Mouse (Mus musculus) forebrain, embryonic 15.5 days (tissue): Measurements from ENCODE around the gene Sbno2. TPM values are rescaled to one million over a fixed set of nuclear protein-coding genes. Genes with fewer than 3 reads are reported as not detected.

Experiments used
- ATAC-seq: fragments of 200-750 bp; cut with Nextera tagmentation; replicated peaks from 2 replicates; pipeline ENCODE4 v1.8.0; 2017; ENCODE audit warnings: mild to moderate bottlenecking, moderate TSS enrichment, moderate library complexity
- H3K27ac ChIP-seq: fragments of 300-500 bp; sonication (generic); replicated peaks from 2 replicates; pipeline ENCODE4 v1.5.1; 2015; ENCODE audit warnings: mild to moderate bottlenecking, inconsistent platforms
- H3K27me3 ChIP-seq: fragments of 300-500 bp; sonication (generic); 2 replicates; pipeline ENCODE4 v1.6.1; 2015; ENCODE audit warnings: inconsistent platforms
- H3K36me3 ChIP-seq: fragments of 300-500 bp; sonication (generic); 2 replicates; pipeline ENCODE4 v1.6.1; 2015; ENCODE audit warnings: mild to moderate bottlenecking, inconsistent platforms
- H3K4me1 ChIP-seq: fragments of 300-500 bp; sonication (generic); 2 replicates; pipeline ENCODE4 v1.6.1; 2015; ENCODE audit warnings: inconsistent platforms
- H3K4me2 ChIP-seq: fragments of 300-500 bp; sonication (generic); replicated peaks from 2 replicates; pipeline ENCODE4 v1.6.1; 2015; ENCODE audit warnings: mild to moderate bottlenecking, inconsistent platforms
- H3K4me3 ChIP-seq: fragments of 300-500 bp; sonication (generic); 2 replicates; pipeline ENCODE4 v1.5.1; 2015; ENCODE audit warnings: mild to moderate bottlenecking, inconsistent platforms
- H3K9ac ChIP-seq: fragments of 300-500 bp; sonication (generic); replicated peaks from 2 replicates; pipeline ENCODE4 v1.6.1; 2015; ENCODE audit warnings: mild to moderate bottlenecking, inconsistent platforms
- H3K9me3 ChIP-seq: fragments of 300-500 bp; sonication (generic); 2 replicates; pipeline ENCODE4 v1.6.1; 2016; ENCODE audit warnings: inconsistent platforms
- WGBS: fragments of 180-500 bp; shearing (Covaris S2); methylation state at CpG from one replicate; pipeline ENCODE4 v1.1.7; 2015; ENCODE audit warnings: mixed read lengths; 5-methylcytosine and 5-hydroxymethylcytosine counted together
- polyA plus RNA-seq: library from polyadenylated mRNA; unstranded; fragments of >200 nt; fragmentation: Nextera tagmentation; extraction: Ambion mirVana; gene quantifications from 2 replicates; pipeline ENCODE4 v1.2.1, GENCODE M21; 2015

The Sbno2 gene
- polyA plus RNA-seq, 1 experiment from 2014 or later, result 13.4 TPM

GRCm38 (mm10) chr10:80131952-80132350 lies 26.6 kb upstream of the Sbno2 start:
- peak overlapping the region; percentile 13; the same call in 1 of the 2 replicates for H3K4me3 ChIP-seq
- WGBS, result 37% methylated on average over 27 of the region's 27 CpGs
- no peak for ATAC-seq

GRCm38 (mm10) chr10:80131316-80131951 lies 26.1 kb upstream of the Sbno2 start:
- Histone ChIP-seq H3K36me3 (peaks cover 87% of the 10 kb centered on the region), H3K9ac (peak overlapping the region; percentile 17; the same call in 1 of the 2 replicates), H3K4me1 (peaks cover 25% of the 10 kb centered on the region), H3K9me3 (no peaks in the 10 kb centered on the region), H3K27me3 (no peaks in the 10 kb centered on the region), H3K27ac (0 out of 2 replicates have a peak overlapping the region, but pooled peaks have one; percentile 16), H3K4me3 (peak overlapping the region; percentile 13), H3K4me2 (peak overlapping the region; percentile 17)
- peak; percentile 36; the same call in 1 of the 2 replicates for ATAC-seq
- WGBS, result 17% methylated on average over 55 of the region's 55 CpGs

More at GRCm38 (mm10) chr10:80131952-80132350, 26.6 kb upstream of the Sbno2 start:
- peaks cover 30% of the 10 kb centered on the region for H3K4me1 ChIP-seq
- H3K27ac ChIP-seq, result no peak overlapping the region
- H3K9ac ChIP-seq, result peak overlapping the region; percentile 17; the same call in 1 of the 2 replicates
- peaks cover 82% of the 10 kb centered on the region for H3K36me3 ChIP-seq
- H3K27me3 ChIP-seq, result no peaks in the 10 kb centered on the region
- peak overlapping the region; percentile 17 for H3K4me2 ChIP-seq
- no peaks in the 10 kb centered on the region for H3K9me3 ChIP-seq

GRCm38 (mm10) chr10:80130403-80131031 lies 25.1 kb upstream of the Sbno2 start:
- Histone ChIP-seq H3K27ac (0 out of 2 replicates have a peak overlapping the region, but pooled peaks have one; percentile 16), H3K36me3 (peaks cover 89% of the 10 kb centered on the region)

DNA sequence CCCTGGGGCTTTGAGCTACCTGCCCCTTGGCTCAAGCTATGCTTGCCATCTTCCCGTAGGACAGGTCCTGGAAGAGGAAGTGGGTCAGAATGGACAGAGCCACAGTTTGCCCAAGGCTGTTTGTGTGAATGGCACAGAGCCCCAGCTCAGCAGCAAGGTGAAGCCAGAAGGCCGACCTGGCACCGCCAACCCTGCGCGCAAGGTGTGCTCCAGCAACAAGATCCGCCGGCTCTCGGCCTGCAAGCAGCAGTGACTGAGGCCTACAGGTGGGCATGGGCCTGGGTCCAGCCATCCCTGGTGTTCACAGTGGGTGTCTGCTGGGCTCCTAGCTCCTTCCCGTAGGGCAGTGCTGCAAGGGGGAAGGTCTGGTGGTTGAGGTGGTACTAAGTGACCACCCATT lies 24.5 kb upstream of the Sbno2 start:
- Histone ChIP-seq H3K27ac (no peak overlapping the region), H3K4me2 (no peak overlapping the region), H3K4me1 (peaks cover 21% of the 10 kb centered on the region), H3K9me3 (no peaks in the 10 kb centered on the region), H3K4me3 (no peak overlapping the region), H3K27me3 (no peaks in the 10 kb centered on the region), H3K36me3 (peaks cover 92% of the 10 kb centered on the region), H3K9ac (no peak overlapping the region)
- WGBS, result 92% methylated on average over 9 of the region's 9 CpGs
- ATAC-seq, result no peak

More at GRCm38 (mm10) chr10:80130403-80131031, 25.1 kb upstream of the Sbno2 start:
- Histone ChIP-seq H3K4me3 (no peak overlapping the region), H3K4me1 (peaks cover 21% of the 10 kb centered on the region), H3K9me3 (no peaks in the 10 kb centered on the region), H3K27me3 (no peaks in the 10 kb centered on the region), H3K4me2 (no peak overlapping the region), H3K9ac (no peak overlapping the region)
- WGBS, result 85% methylated on average over 18 of the region's 18 CpGs
- ATAC-seq, result no peak

- Histone ChIP-seq H3K4me3 (no peak overlapping the region), H3K9me3 (no peaks in the 10 kb centered on the region), H3K27ac (no peak overlapping the region), H3K4me1 (peaks cover 15% of the 10 kb centered on the region), H3K4me2 (no peak overlapping the region), H3K9ac (no peak overlapping the region), H3K36me3 (peaks cover 75% of the 10 kb centered on the region), H3K27me3 (no peaks in the 10 kb centered on the region)
- WGBS, result 93% methylated on average over 8 of the region's 8 CpGs
- ATAC-seq, result no peak
These were observed 22.5 kb upstream of the Sbno2 start for GRCm38 (mm10) chr10:80127920-80128319.

- no peaks in the 10 kb centered on the region for H3K27me3 ChIP-seq
- H3K4me1 ChIP-seq, result peaks cover 13% of the 10 kb centered on the region
- no peak for ATAC-seq
- H3K9me3 ChIP-seq, result no peaks in the 10 kb centered on the region
- no peak overlapping the region for H3K4me3 ChIP-seq
- H3K27ac ChIP-seq, result no peak overlapping the region
- H3K9ac ChIP-seq, result no peak overlapping the region
- WGBS, result 95% methylated on average over 9 of the region's 9 CpGs
- no peak overlapping the region for H3K4me2 ChIP-seq
- peaks cover 41% of the 10 kb centered on the region for H3K36me3 ChIP-seq
These were observed 18.7 kb upstream of the Sbno2 start for GRCm38 (mm10) chr10:80123932-80124562.

DNA sequence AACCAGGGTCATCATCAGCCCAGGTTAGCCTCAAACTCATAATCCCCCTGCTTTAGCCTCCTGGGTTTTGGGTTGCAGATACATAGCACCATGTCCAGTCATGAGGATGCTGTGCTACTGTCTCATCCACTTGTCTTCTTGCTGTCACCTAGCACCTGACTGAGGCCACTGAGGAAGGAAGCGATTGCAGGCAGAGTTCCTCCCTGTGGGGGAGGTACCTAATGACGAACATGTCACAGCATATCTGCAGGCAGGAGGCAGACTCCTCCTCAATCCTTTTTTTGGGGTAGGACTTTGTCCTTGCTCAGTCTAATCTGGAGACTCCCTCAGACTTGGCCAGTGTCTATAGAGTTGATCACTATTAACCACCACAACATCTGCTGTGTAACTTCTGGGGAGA lies 16.3 kb upstream of the Sbno2 start:
- H3K27me3 ChIP-seq, result no peaks in the 10 kb centered on the region
- no peak overlapping the region for H3K9ac ChIP-seq
- no peak overlapping the region for H3K4me2 ChIP-seq
- H3K9me3 ChIP-seq, result no peaks in the 10 kb centered on the region
- peaks cover 37% of the 10 kb centered on the region for H3K4me1 ChIP-seq
- WGBS, result 97% methylated on average over 2 of the region's 2 CpGs
- ATAC-seq, result no peak
- no peak overlapping the region for H3K4me3 ChIP-seq
- H3K27ac ChIP-seq, result no peak overlapping the region
- H3K36me3 ChIP-seq, result peaks cover 17% of the 10 kb centered on the region

DNA sequence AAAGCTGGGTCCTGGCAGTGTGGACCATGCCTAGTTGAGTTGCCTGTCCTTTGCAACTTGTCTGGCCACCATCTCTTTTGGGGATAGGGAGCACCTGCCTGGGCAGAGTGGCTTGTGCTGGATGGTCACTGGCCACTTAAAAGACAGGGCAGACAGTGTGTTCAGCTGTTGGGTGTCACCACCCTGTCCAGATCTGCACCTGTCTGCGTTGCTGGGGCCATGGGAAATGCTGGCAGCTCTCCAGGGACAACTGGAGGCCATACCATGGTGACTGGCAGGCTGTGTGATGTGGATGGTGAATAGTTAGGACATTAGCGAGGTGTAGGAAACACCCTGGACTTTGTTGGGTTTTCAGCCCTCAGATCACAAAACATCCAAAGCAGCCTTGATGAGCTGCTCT lies 14.8 kb upstream of the Sbno2 start:
- Histone ChIP-seq H3K27ac (no peak overlapping the region), H3K9me3 (no peaks in the 10 kb centered on the region), H3K9ac (no peak overlapping the region), H3K4me3 (no peak overlapping the region), H3K27me3 (no peaks in the 10 kb centered on the region), H3K4me1 (peaks cover 39% of the 10 kb centered on the region), H3K4me2 (no peak overlapping the region), H3K36me3 (peaks cover 5% of the 10 kb centered on the region; the same call in 1 of the 2 replicates)
- no peak for ATAC-seq
- 62% methylated on average over 2 of the region's 2 CpGs for WGBS

GRCm38 (mm10) chr10:80118552-80118951 lies 13.2 kb upstream of the Sbno2 start:
- Histone ChIP-seq H3K4me2 (peak overlapping the region; percentile 88), H3K9ac (0 out of 2 replicates have a peak overlapping the region, but pooled peaks have one; percentile 77), H3K4me3 (peak overlapping the region; percentile 68), H3K27me3 (no peaks in the 10 kb centered on the region), H3K27ac (peak overlapping the region; percentile 33; the same call in 1 of the 2 replicates), H3K36me3 (0 out of 2 replicates have a peak, but pooled peaks cover 3% of the 10 kb centered on the region), H3K9me3 (no peaks in the 10 kb centered on the region), H3K4me1 (peaks cover 47% of the 10 kb centered on the region)
- 43% methylated on average over 6 of the region's 6 CpGs for WGBS
- no peak for ATAC-seq

DNA sequence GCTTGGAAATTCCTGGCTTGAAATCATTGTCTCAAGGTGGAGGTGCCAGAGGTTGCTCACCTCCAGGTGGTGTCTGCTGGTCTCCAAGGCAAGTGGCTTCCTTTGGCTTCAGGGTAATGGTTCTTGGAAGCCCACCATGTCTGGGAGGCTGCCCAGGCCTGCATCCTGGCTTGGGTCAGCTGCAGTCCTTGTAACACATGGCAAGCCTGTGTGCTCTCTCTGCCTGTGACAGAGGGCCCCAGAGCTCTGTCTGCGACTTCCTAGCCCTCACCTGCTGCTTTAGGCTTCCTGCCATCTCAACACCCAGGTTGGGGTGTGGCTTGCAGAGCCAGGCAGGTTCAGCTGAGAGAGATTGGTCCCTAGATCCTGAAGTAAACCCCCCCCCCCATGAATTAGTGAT lies 12.4 kb upstream of the Sbno2 start:
- 69% methylated on average over 1 of the region's 1 CpGs for WGBS
- H3K4me1 ChIP-seq, result peaks cover 47% of the 10 kb centered on the region
- H3K4me3 ChIP-seq, result peak overlapping the region; percentile 68
- no peaks in the 10 kb centered on the region for H3K9me3 ChIP-seq
- H3K27me3 ChIP-seq, result no peaks in the 10 kb centered on the region
- ATAC-seq, result no peak
- H3K27ac ChIP-seq, result no peak overlapping the region; the same call in 1 of the 2 replicates
- peak overlapping the region; percentile 88 for H3K4me2 ChIP-seq
- H3K36me3 ChIP-seq, result 0 out of 2 replicates have a peak, but pooled peaks cover 3% of the 10 kb centered on the region
- H3K9ac ChIP-seq, result peak overlapping the region; percentile 77

- Histone ChIP-seq H3K27ac (peak overlapping the region; percentile 28), H3K9me3 (no peaks in the 10 kb centered on the region), H3K36me3 (0 out of 2 replicates have a peak, but pooled peaks cover 3% of the 10 kb centered on the region), H3K4me1 (peaks cover 47% of the 10 kb centered on the region), H3K9ac (peak overlapping the region; percentile 77), H3K27me3 (no peaks in the 10 kb centered on the region), H3K4me2 (peak overlapping the region; percentile 88), H3K4me3 (peak overlapping the region; percentile 68)
- no peak for ATAC-seq
- WGBS, result 5% methylated on average over 30 of the region's 30 CpGs
These were observed 11.7 kb upstream of the Sbno2 start for GRCm38 (mm10) chr10:80116927-80117691.
